Mouse (Mus musculus) spleen, postnatal 4 days (tissue): ENCODE data around the gene Hist1h1e.
A peak's percentile ranks its signal among the peaks of the same experiment; 100 is the strongest.

ENCODE experiments used
- DNase-seq, 2 experiments: peaks; one replicate each; pipeline ENCODE4 v3.0.0; 2022; ENCODE audit warnings: low spot score in 2 of 2

The Hist1h1e gene

GRCm38 (mm10) chr13:23622175-23622671 lies at the start of gene Hist1h1e:
TSS of gene Hist1h1e (minus strand) at chr13:23622558.
- peak; percentile 96 to 100 for DNase-seq

DNA sequence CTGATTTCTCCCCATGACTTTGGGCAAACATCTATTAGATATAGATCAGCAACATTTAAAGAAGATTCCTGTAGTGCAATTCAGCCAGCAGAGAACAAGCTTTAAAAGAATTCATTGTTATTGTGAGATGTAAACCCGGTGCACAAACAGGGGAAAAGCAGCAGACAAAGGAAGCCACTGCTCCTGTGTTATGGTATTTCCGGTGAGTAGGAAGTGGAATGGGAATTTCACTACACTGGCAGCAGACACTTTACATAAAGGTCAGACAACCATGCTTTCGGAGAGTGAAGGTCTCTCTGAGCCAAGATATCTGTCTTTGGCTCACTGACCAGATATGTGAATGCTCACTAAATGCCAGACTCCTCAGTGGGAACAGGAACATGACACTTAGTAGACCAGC lies 40.2 kb upstream of the Hist1h1e start:
- DNase-seq, result no peak

- peak in 1 of 2 experiments; percentile 23 for DNase-seq
These were observed 37.4 kb upstream of the Hist1h1e start for GRCm38 (mm10) chr13:23659636-23660366.

DNA sequence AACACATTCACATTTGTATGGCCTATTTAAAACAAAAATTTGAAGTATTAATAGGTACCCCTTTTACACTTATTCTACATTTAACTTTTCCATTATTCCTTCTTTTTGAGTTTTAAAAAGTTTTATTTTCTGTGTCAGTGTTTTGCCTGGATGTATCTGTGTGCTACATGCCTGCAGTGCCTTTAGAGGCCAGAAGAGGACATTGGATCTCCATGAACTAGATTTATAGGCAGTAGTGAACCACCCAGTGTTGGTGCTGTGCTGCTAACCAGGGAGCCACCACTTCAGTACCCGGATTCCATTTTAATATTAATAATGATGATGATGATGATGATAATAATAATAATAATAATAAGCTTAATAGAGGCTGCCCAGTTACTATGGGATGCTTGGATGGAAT lies 8.3 kb upstream of the Hist1h1e start:
- DNase-seq, result no peak

GRCm38 (mm10) chr13:23622861-23623450 lies 598 bp upstream of the Hist1h1e start:
- DNase-seq, result peak; percentile 26 to 65

- DNase-seq, result peak; percentile 80 to 89
These were observed 705 bp downstream of the Hist1h1e start for GRCm38 (mm10) chr13:23621532-23622174.

DNA sequence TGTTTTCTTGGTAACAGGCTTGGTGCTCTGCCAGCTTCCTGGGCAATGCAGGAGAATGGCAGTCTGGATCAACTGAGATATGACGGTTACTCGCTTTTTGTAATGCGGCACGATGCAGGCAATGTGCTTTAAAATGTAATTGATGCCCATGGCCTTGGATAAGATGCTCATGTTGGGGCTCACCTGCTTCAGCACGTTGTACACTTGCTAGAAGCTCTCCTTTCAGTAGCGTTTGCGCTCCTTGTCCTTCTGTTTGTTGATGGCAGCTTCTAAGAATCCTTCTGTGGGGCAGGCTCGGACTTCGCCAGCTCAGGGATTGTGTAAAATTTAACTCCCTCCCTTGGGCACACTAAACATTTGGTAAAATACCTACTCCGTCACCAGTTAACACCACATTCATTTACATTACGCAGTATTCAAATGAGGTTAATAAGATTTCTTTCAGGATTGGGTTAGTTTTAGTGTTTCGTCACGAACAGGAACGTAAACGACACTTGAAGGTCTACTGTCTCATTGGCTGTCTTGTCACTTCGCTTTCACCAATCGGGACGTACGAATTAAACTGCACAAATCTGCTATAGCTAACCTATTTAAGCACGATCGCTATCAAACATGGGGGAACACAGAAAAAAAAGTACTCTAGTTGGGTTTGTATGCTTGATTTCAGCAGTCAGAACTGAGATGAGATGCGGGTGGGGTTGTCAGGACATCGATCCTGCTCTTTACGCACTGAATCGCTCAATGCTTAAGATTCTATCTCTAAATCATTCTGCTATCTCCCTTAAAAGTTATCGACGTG lies 1.4 kb downstream of the Hist1h1e start, which contains the start of gene Hist1h2be:
TSS of gene Hist1h2be (minus strand) at position 392 of the 799 bp plus-strand sequence.
- peak; percentile 73 to 87 for DNase-seq

GRCm38 (mm10) chr13:23620056-23620732 lies 2.2 kb downstream of the Hist1h1e start:
- DNase-seq, result peak in 1 of 2 experiments; percentile 58

- DNase-seq, result peak in 1 of 2 experiments; percentile 38
These were observed 10.7 kb downstream of the Hist1h1e start for GRCm38 (mm10) chr13:23611638-23612037.

- peak in 1 of 2 experiments; percentile 29 for DNase-seq
These were observed 12.0 kb downstream of the Hist1h1e start for GRCm38 (mm10) chr13:23610393-23610792.

- DNase-seq, result peak in 1 of 2 experiments; percentile 57
These were observed 12.5 kb downstream of the Hist1h1e start for GRCm38 (mm10) chr13:23609844-23610243.

- peak in 1 of 2 experiments; percentile 61 for DNase-seq
These were observed 13.1 kb downstream of the Hist1h1e start for GRCm38 (mm10) chr13:23609209-23609608.

GRCm38 (mm10) chr13:23605052-23605451 lies 17.3 kb downstream of the Hist1h1e start:
- peak in 1 of 2 experiments; percentile 40 for DNase-seq

DNA sequence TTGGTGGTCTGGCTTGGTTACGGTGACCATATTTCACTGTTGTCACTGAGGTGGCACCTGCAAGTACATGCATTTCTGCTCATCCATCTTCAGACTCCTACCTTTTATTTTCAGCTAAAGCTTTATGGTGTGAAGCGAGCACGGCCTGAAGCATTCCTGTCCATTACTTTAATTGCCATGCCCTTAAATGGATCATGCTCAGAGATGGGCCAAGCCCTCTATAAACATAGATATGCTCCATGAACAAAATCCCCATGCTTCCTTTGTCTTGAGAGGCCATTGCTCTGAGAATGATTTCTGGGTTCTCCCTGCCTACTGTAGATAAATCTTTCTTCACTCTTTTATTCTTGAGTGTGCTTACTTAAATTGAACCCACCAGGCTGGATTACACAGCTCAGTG lies 17.9 kb downstream of the Hist1h1e start:
- peak in 1 of 2 experiments; percentile 28 for DNase-seq

DNA sequence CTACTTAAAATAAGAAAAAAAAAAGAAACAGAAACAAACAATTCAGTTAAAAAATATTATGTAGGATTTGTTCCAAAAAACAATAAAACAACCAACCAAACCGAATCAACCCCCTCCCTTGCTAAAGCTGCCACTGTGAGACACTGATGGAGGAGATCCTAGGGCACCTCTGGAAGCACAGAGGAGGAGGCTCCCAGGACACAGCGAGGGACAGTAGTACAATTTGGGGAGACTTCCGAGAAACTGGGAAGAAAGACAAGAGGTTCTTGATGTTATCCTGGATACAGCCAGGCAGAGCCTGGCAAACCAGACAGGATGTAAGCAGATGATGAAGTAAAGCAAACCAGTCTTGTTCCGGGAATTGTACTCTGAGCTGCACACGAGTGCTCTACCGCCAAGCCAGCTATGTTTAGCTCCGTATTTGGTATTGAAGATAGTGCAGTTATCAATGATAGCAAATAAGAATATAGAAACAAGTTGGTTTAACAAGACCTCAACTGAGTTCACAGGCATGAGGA lies 19.1 kb downstream of the Hist1h1e start:
- DNase-seq, result peak in 1 of 2 experiments; percentile 55

DNA sequence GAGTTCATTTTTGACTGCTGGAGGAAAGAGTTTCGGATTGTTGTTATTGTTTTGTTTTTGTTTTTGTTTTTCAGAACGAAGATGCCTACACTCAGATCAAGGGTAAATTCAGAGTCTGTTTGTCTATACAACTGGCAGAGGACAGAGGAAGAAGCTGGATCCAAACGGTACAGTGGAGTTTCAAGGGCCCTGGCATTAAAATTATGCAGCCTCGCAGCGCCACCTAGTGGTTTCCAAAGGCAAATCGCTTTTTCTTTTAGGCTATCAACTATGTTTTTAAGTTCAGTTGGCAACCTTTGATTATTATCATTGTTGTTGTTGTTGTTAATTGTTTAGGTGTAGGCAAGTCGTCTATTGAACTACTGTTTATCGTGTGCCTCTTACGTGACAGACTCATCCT lies 24.4 kb downstream of the Hist1h1e start:
- peak; percentile 84 to 96 for DNase-seq

DNA sequence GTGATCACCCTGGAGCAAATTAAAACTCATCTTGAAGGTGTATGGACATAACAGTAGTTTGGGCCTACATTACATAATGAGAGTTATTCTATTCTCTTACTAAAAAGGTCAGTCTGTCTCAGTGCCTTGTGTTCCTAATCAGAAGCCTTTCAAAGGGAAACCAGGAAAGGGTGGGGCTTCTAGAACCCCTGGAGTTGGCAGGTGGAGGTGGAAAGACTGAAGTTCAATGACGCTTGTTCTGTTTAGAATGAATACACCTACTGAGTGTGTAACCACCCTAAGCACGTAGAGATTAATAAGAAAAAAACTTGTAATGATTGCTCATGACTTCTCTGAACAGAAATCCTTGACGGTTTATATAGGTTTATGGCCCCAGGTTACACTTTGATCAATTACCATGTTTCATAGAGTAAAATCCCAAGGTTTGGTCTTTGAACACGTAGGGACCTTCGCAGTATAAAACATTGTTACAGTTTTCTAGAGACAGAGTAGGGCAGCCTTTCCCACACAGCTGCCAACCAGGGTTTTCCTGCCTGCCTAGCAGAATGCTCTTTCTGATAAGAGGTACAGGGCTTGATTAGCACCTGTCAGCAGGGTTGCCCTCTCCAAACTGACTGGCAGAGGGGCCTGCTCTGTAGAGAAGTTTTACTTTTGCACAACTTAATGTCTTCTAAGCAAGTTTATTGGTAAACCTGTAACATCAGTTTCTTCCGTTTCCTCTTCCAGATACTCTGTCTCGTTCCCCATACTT lies 26.6 kb downstream of the Hist1h1e start:
- DNase-seq, result peak; percentile 66 to 72

GRCm38 (mm10) chr13:23595185-23595584 lies 27.2 kb downstream of the Hist1h1e start:
- DNase-seq, result no peak

GRCm38 (mm10) chr13:23593051-23593770 lies 29.1 kb downstream of the Hist1h1e start:
- DNase-seq, result no peak
